Mouse (Mus musculus) heart, postnatal 0 days (tissue): ENCODE data around the gene Rrp36.

Experiments used
- CTCF ChIP-seq: IDR thresholded peaks from 2 replicates; pipeline ENCODE4 v1.5.1; 2016; ENCODE audit warnings: antibody characterized with exemption, control low read depth, low read depth
- EP300 ChIP-seq: IDR thresholded peaks from 2 replicates; pipeline ENCODE4 v1.6.1; 2016; ENCODE audit warnings: antibody characterized with exemption, low read depth

GRCm38 (mm10) chr17:46703971-46704886 is 30.1 kb upstream of the Rrp36 start:
- TF ChIP-seq CTCF (no peak), EP300 (no peak)
